Mouse (Mus musculus): Measurements from ENCODE around the gene Chrnd. TPM values are rescaled to one million over a fixed set of nuclear protein-coding genes. Genes with fewer than 3 reads are reported as not detected.

Gene Chrnd
- polyA plus RNA-seq, 1 experiment from 2014 or later: 0.13 TPM

GRCm38 (mm10) chr1:87180896-87181295 lies 9.5 kb upstream of the Chrnd start:
- peaks cover 43% of the 10 kb centered on the region for H3K27me3 ChIP-seq (ENCODE audit: control insufficient read depth, insufficient read depth, low read length)
- no peak for ATAC-seq (replicated peaks; ENCODE audit: extremely low read depth, insufficient read depth, low FRiP score)

GRCm38 (mm10) chr1:87183013-87183412 lies 7.4 kb upstream of the Chrnd start, which contains the start of gene Prss56:
Gene Prss56, plus strand, starts transcription at chr1:87183313.
- H3K27me3 ChIP-seq (ENCODE audit: control insufficient read depth, insufficient read depth, low read length): peaks cover 55% of the 10 kb centered on the region
- no peak for ATAC-seq (replicated peaks; ENCODE audit: extremely low read depth, insufficient read depth, low FRiP score)
- 56% methylated on average over 9 of the region's 9 CpGs for WGBS

More at GRCm38 (mm10) chr1:87180896-87181295, 9.5 kb upstream of the Chrnd start:
- Histone ChIP-seq H3K9ac (ENCODE audit: low read length) (no peak overlapping the region), H3K4me2 (ENCODE audit: low read depth, low read length) (no peak overlapping the region), H3K27ac (ENCODE audit: low read length) (no peak overlapping the region), H3K9me3 (replicated peaks; ENCODE audit: control insufficient read depth, low read length) (no peaks in the 10 kb centered on the region), H3K4me3 (ENCODE audit: low read length) (no peak overlapping the region), H3K4me1 (ENCODE audit: control insufficient read depth, insufficient read depth, low read length) (peaks cover 5% of the 10 kb centered on the region; the same call in 1 of the 2 replicates), H3K36me3 (ENCODE audit: control insufficient read depth, insufficient read depth) (no peaks in the 10 kb centered on the region)
- WGBS: 22% methylated on average over 5 of the region's 5 CpGs

GRCm38 (mm10) chr1:87183998-87184750 lies 6.2 kb upstream of the Chrnd start:
- Histone ChIP-seq H3K4me1 (ENCODE audit: control insufficient read depth, insufficient read depth, low read length) (peaks cover 9% of the 10 kb centered on the region; the same call in 1 of the 2 replicates), H3K4me2 (ENCODE audit: low read depth, low read length) (peak overlapping the region; percentile 41; the same call in 1 of the 2 replicates), H3K9me3 (replicated peaks; ENCODE audit: control insufficient read depth, low read length) (no peaks in the 10 kb centered on the region), H3K4me3 (ENCODE audit: low read length) (no peak overlapping the region), H3K36me3 (ENCODE audit: control insufficient read depth, insufficient read depth) (no peaks in the 10 kb centered on the region), H3K27me3 (ENCODE audit: control insufficient read depth, insufficient read depth, low read length) (peaks cover 66% of the 10 kb centered on the region), H3K27ac (ENCODE audit: low read length) (no peak overlapping the region), H3K9ac (ENCODE audit: low read length) (no peak overlapping the region)
- 27% methylated on average over 15 of the region's 15 CpGs for WGBS
- ATAC-seq (replicated peaks; ENCODE audit: extremely low read depth, insufficient read depth, low FRiP score): no peak

More at GRCm38 (mm10) chr1:87183013-87183412, 7.4 kb upstream of the Chrnd start, which contains the start of gene Prss56:
- Histone ChIP-seq H3K9me3 (replicated peaks; ENCODE audit: control insufficient read depth, low read length) (no peaks in the 10 kb centered on the region), H3K27ac (ENCODE audit: low read length) (no peak within 1 kb of the TSS), H3K9ac (ENCODE audit: low read length) (no peak within 1 kb of the TSS), H3K4me2 (ENCODE audit: low read depth, low read length) (no peak within 1 kb of the TSS), H3K4me3 (ENCODE audit: low read length) (no peak within 1 kb of the TSS), H3K36me3 (ENCODE audit: control insufficient read depth, insufficient read depth) (no peaks in the 10 kb centered on the region), H3K4me1 (ENCODE audit: control insufficient read depth, insufficient read depth, low read length) (peaks cover 9% of the 10 kb centered on the region; the same call in 1 of the 2 replicates)

- H3K27me3 ChIP-seq (ENCODE audit: control insufficient read depth, insufficient read depth, low read length): peaks cover 71% of the 10 kb centered on the region
- peak overlapping the region; percentile 41; the same call in 1 of the 2 replicates for H3K4me2 ChIP-seq (ENCODE audit: low read depth, low read length)
- H3K27ac ChIP-seq (ENCODE audit: low read length): no peak overlapping the region
- H3K4me3 ChIP-seq (ENCODE audit: low read length): no peak overlapping the region
- WGBS: 10% methylated on average over 20 of the region's 20 CpGs
- peaks cover 9% of the 10 kb centered on the region; the same call in 1 of the 2 replicates for H3K4me1 ChIP-seq (ENCODE audit: control insufficient read depth, insufficient read depth, low read length)
- H3K9ac ChIP-seq (ENCODE audit: low read length): no peak overlapping the region
- H3K9me3 ChIP-seq (replicated peaks; ENCODE audit: control insufficient read depth, low read length): no peaks in the 10 kb centered on the region
- 0 out of 2 replicates have a peak, but pooled peaks have one; percentile 19 for ATAC-seq (replicated peaks; ENCODE audit: extremely low read depth, insufficient read depth, low FRiP score)
- no peaks in the 10 kb centered on the region for H3K36me3 ChIP-seq (ENCODE audit: control insufficient read depth, insufficient read depth)
These were observed 5.7 kb upstream of the Chrnd start for GRCm38 (mm10) chr1:87184751-87185139.

GRCm38 (mm10) chr1:87185526-87185925 lies 4.9 kb upstream of the Chrnd start:
- 13% methylated on average over 13 of the region's 13 CpGs for WGBS
- Histone ChIP-seq H3K9me3 (replicated peaks; ENCODE audit: control insufficient read depth, low read length) (no peaks in the 10 kb centered on the region), H3K4me3 (ENCODE audit: low read length) (no peak overlapping the region), H3K4me2 (ENCODE audit: low read depth, low read length) (no peak overlapping the region), H3K4me1 (ENCODE audit: control insufficient read depth, insufficient read depth, low read length) (peaks cover 9% of the 10 kb centered on the region; the same call in 1 of the 2 replicates), H3K27ac (ENCODE audit: low read length) (no peak overlapping the region), H3K9ac (ENCODE audit: low read length) (no peak overlapping the region), H3K27me3 (ENCODE audit: control insufficient read depth, insufficient read depth, low read length) (peaks cover 72% of the 10 kb centered on the region), H3K36me3 (ENCODE audit: control insufficient read depth, insufficient read depth) (no peaks in the 10 kb centered on the region)
- no peak for ATAC-seq (replicated peaks; ENCODE audit: extremely low read depth, insufficient read depth, low FRiP score)

GRCm38 (mm10) chr1:87186261-87187036 lies 4.0 kb upstream of the Chrnd start:
- Histone ChIP-seq H3K27me3 (ENCODE audit: control insufficient read depth, insufficient read depth, low read length) (peaks cover 75% of the 10 kb centered on the region), H3K9ac (ENCODE audit: low read length) (peak overlapping the region; percentile 76), H3K9me3 (replicated peaks; ENCODE audit: control insufficient read depth, low read length) (no peaks in the 10 kb centered on the region), H3K4me1 (ENCODE audit: control insufficient read depth, insufficient read depth, low read length) (peaks cover 9% of the 10 kb centered on the region; the same call in 1 of the 2 replicates), H3K4me3 (ENCODE audit: low read length) (peak overlapping the region; percentile 71), H3K4me2 (ENCODE audit: low read depth, low read length) (peak overlapping the region; percentile 98), H3K36me3 (ENCODE audit: control insufficient read depth, insufficient read depth) (no peaks in the 10 kb centered on the region), H3K27ac (ENCODE audit: low read length) (no peak overlapping the region)
- WGBS: 3% methylated on average over 53 of the region's 54 CpGs
- peak; percentile 12; the same call in 1 of the 2 replicates for ATAC-seq (replicated peaks; ENCODE audit: extremely low read depth, insufficient read depth, low FRiP score)

GRCm38 (mm10) chr1:87187037-87187355 lies 3.4 kb upstream of the Chrnd start:
- H3K9ac ChIP-seq (ENCODE audit: low read length): peak overlapping the region; percentile 76
- ATAC-seq (replicated peaks; ENCODE audit: extremely low read depth, insufficient read depth, low FRiP score): no peak
- H3K36me3 ChIP-seq (ENCODE audit: control insufficient read depth, insufficient read depth): no peaks in the 10 kb centered on the region
- 2% methylated on average over 15 of the region's 15 CpGs for WGBS
- H3K4me3 ChIP-seq (ENCODE audit: low read length): peak overlapping the region; percentile 71
- peaks cover 70% of the 10 kb centered on the region for H3K27me3 ChIP-seq (ENCODE audit: control insufficient read depth, insufficient read depth, low read length)
- peak overlapping the region; percentile 98 for H3K4me2 ChIP-seq (ENCODE audit: low read depth, low read length)
- H3K27ac ChIP-seq (ENCODE audit: low read length): no peak overlapping the region
- H3K4me1 ChIP-seq (ENCODE audit: control insufficient read depth, insufficient read depth, low read length): peaks cover 9% of the 10 kb centered on the region; the same call in 1 of the 2 replicates
- no peaks in the 10 kb centered on the region for H3K9me3 ChIP-seq (replicated peaks; ENCODE audit: control insufficient read depth, low read length)

GRCm38 (mm10) chr1:87197296-87197695 lies 6.9 kb downstream of the Chrnd start:
- Histone ChIP-seq H3K9me3 (replicated peaks; ENCODE audit: control insufficient read depth, low read length) (no peaks in the 10 kb centered on the region), H3K9ac (ENCODE audit: low read length) (no peak overlapping the region), H3K36me3 (ENCODE audit: control insufficient read depth, insufficient read depth) (no peaks in the 10 kb centered on the region), H3K27me3 (ENCODE audit: control insufficient read depth, insufficient read depth, low read length) (peaks cover 5% of the 10 kb centered on the region), H3K4me1 (ENCODE audit: control insufficient read depth, insufficient read depth, low read length) (peaks cover 3% of the 10 kb centered on the region), H3K4me3 (ENCODE audit: low read length) (no peak overlapping the region), H3K27ac (ENCODE audit: low read length) (no peak overlapping the region), H3K4me2 (ENCODE audit: low read depth, low read length) (no peak overlapping the region)
- ATAC-seq (replicated peaks; ENCODE audit: extremely low read depth, insufficient read depth, low FRiP score): no peak
- WGBS: 70% methylated on average over 9 of the region's 9 CpGs

Measured in heart, embryonic 16.5 days (tissue).